Mouse (Mus musculus) liver, embryonic 14.5 days (tissue): ENCODE measurements around the gene Rasgef1a. TPM values are rescaled to one million over a fixed set of nuclear protein-coding genes. Genes with fewer than 3 reads are reported as not detected.

ENCODE experiments used
- ATAC-seq: fragments of 200-750 bp; cut with Nextera tagmentation; 2 replicates; pipeline ENCODE4 v1.8.0; 2017; ENCODE audit warnings: moderate number of reproducible peaks, mild to moderate bottlenecking, moderate library complexity; ENCODE audit not compliant: insufficient read depth
- DNase-seq, 3 experiments: peaks; one replicate each; pipeline ENCODE4 v3.0.0-alpha.2; 2012 to 2013; ENCODE audit warnings: low read depth in 3 of 3, low spot score in 3 of 3
- H3K27ac ChIP-seq: fragments of 300-500 bp; sonication (generic); 2 replicates; pipeline ENCODE4 v1.5.1; 2014; ENCODE audit warnings: moderate library complexity, mild to moderate bottlenecking, control low read depth, inconsistent platforms
- H3K27me3 ChIP-seq: fragments of 300-500 bp; sonication (generic); 2 replicates; pipeline ENCODE4 v1.6.1; 2014; ENCODE audit warnings: mild to moderate bottlenecking, low read length, moderate library complexity; ENCODE audit not compliant: control insufficient read depth, insufficient read depth
- H3K36me3 ChIP-seq: fragments of 300-500 bp; sonication (generic); replicated peaks from 2 replicates; pipeline ENCODE4 v1.6.1; 2014; ENCODE audit warnings: low read depth; ENCODE audit not compliant: control insufficient read depth, insufficient read depth
- H3K4me1 ChIP-seq, 2 experiments: fragments of 200-500 bp in 1 of 2; fragments of 300-500 bp in 1 of 2; sonication (generic) in 1 of 2; replicated peaks; 2 replicates each; pipeline ENCODE4 v1.6.1; 2012 to 2014; ENCODE audit warnings: antibody characterized with exemption in 1 of 2, inconsistent platforms in 1 of 2, low read length in 1 of 2; ENCODE audit not compliant: control insufficient read depth in 2 of 2, insufficient read depth in 2 of 2
- H3K4me2 ChIP-seq: fragments of 300-500 bp; sonication (generic); 2 replicates; pipeline ENCODE4 v1.6.1; 2014; ENCODE audit warnings: low read depth, mild to moderate bottlenecking, control low read depth, moderate library complexity
- H3K4me3 ChIP-seq, 2 experiments: fragments of 200-500 bp in 1 of 2; fragments of 300-500 bp in 1 of 2; sonication (generic) in 1 of 2; 2 replicates each; pipeline ENCODE4 v1.5.1; 2012 to 2014; ENCODE audit warnings: low read depth in 2 of 2, low read length in 2 of 2, mild to moderate bottlenecking in 2 of 2, control low read depth in 1 of 2, inconsistent platforms in 1 of 2, moderate library complexity in 1 of 2; ENCODE audit not compliant: insufficient read depth in 1 of 2
- H3K9ac ChIP-seq: fragments of 300-500 bp; sonication (generic); replicated peaks from 2 replicates; pipeline ENCODE4 v1.6.1; 2014; ENCODE audit warnings: mild to moderate bottlenecking, control low read depth, moderate library complexity
- H3K9me3 ChIP-seq: fragments of 300-500 bp; sonication (generic); 2 replicates; pipeline ENCODE4 v1.6.1; 2016; ENCODE audit warnings: low read length, mixed read lengths; ENCODE audit not compliant: control insufficient read depth
- CTCF ChIP-seq: IDR thresholded peaks from 2 replicates; pipeline ENCODE4 v1.5.1; 2016; ENCODE audit warnings: antibody characterized with exemption, low read depth, control low read depth
- EP300 ChIP-seq: IDR thresholded peaks from 2 replicates; pipeline ENCODE4 v1.6.1; 2016; ENCODE audit warnings: antibody characterized with exemption, low read depth
- WGBS: fragments of 180-500 bp; shearing (Covaris S2); extraction: QIAGEN DNeasy Blood & Tissue Kit; methylation state at CpG from one replicate; pipeline ENCODE4 v1.1.7; 2014; ENCODE audit not compliant: insufficient replicate concordance; 5-methylcytosine and 5-hydroxymethylcytosine counted together
- polyA plus RNA-seq, 2 experiments: library from polyadenylated mRNA; depleted of rRNA in 1 of 2; stranded (reverse) in 1 of 2; unstranded in 1 of 2; fragments of >200 nt; fragmentation: Nextera tagmentation in 1 of 2; extraction: Ambion mirVana in 1 of 2; gene quantifications; 2 replicates each; pipeline versions ENCODE4 v1.2.1 to v1.2.3; 2012 to 2014

Rasgef1a gene
- polyA plus RNA-seq, 2 experiments: 0.04 TPM; not detected in 1

DNA sequence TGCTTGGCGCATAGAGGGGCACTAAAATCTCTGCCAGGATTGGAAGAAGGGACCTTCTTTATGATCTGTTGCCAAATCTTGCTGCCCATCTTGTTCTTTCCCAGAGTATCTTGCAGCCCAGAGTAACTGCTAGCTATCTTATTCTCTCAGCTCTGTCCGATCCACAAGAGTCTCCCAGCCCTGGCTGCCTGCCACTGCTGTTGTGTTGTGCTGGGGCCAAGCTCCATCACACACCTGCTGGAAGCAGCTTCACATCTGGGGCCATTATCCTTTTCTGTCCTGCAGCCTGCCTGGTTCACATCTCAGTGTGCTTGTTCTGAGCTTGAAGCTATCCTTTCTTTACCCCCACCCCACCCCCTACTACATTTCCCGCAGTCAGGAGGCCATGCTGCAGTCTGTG, 65.0 kb downstream of the Rasgef1a start:
- Histone ChIP-seq H3K27me3 (no peaks in the 10 kb centered on the region), H3K9ac (no peak overlapping the region), H3K4me3 (no peak overlapping the region), H3K9me3 (no peaks in the 10 kb centered on the region), H3K36me3 (no peaks in the 10 kb centered on the region), H3K4me2 (no peak overlapping the region), H3K4me1 (no peaks in the 10 kb centered on the region), H3K27ac (no peak overlapping the region)
- TF ChIP-seq EP300: no peak
- TF ChIP-seq CTCF: no peak
- DNase-seq (no peak), ATAC-seq (no peak)
- WGBS: 54% methylated on average over 3 of the region's 3 CpGs

DNA sequence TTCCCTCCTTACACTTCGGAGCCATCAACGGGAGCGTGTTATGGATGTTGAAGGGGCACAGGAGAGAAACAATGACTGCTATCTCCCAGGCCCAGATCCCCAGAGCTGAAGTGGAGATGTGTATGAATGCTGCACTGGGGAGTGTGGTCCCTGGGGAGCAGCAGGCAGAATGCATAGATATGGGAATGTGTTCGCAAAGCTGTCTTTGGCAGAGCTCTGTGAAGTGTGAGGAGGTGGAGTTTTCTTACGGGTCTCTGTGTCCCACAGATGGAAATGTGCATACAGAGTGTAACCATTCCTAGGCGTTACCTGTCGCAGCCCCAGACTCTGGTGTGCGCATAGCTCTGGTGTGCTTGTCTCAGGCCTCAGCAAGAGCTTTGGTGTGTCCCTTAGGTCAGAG, 65.5 kb downstream of the Rasgef1a start:
- DNase-seq: no peak
- H3K36me3 ChIP-seq: no peaks in the 10 kb centered on the region
- no peaks in the 10 kb centered on the region for H3K4me1 ChIP-seq
- no peak overlapping the region for H3K9ac ChIP-seq
- no peak overlapping the region for H3K27ac ChIP-seq
- H3K4me2 ChIP-seq: no peak overlapping the region
- 81% methylated on average over 8 of the region's 8 CpGs for WGBS
- no peak overlapping the region for H3K4me3 ChIP-seq
- H3K9me3 ChIP-seq: no peaks in the 10 kb centered on the region
- TF ChIP-seq CTCF (no peak), EP300 (no peak)
- no peaks in the 10 kb centered on the region for H3K27me3 ChIP-seq
- ATAC-seq: no peak

DNA sequence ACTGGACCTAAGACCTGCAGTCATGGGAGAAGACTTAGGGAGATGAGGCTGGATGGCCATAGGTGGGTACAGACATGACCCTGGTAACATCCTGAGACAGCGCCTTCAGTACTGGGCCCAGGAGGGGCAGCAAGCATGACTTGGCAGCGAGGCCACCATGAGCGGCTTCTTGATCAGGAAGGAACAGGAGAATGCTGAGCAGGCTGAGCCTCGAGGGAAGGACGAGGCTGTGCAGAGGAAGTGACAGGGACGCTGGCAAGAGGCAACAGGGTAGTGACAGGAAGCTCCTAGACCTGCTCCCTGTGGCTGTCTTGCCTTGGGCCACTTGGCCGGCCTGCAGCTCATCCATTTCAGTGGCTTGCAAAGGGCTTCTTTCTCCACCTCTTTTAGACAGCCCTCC, 66.2 kb downstream of the Rasgef1a start:
- no peaks in the 10 kb centered on the region for H3K4me1 ChIP-seq
- no peak overlapping the region for H3K4me2 ChIP-seq
- no peaks in the 10 kb centered on the region for H3K36me3 ChIP-seq
- no peak overlapping the region for H3K4me3 ChIP-seq
- TF ChIP-seq CTCF (no peak), EP300 (no peak)
- H3K27me3 ChIP-seq: no peaks in the 10 kb centered on the region
- ATAC-seq (no peak), DNase-seq (no peak)
- H3K9me3 ChIP-seq: no peaks in the 10 kb centered on the region
- no peak overlapping the region for H3K9ac ChIP-seq
- 26% methylated on average over 7 of the region's 7 CpGs for WGBS
- no peak overlapping the region for H3K27ac ChIP-seq

DNA sequence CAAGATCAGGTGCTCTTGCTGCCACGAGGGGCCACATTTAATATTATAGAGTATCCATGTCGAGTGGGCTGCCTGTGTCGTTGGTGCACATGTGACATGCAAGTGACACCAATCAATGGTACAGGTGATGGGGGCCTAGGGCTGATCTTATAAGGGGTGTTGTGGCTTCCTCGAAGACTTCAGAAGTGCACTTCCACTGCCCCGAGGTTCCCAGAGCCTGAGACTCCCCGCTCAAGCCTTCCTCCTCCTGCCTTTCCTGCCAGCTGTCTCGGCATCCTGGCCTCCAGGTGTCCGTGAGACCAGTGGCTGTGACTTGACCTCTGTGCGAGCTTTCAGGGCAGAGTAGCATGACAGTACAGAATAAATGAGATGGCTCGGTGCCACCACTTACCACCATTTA, 67.5 kb downstream of the Rasgef1a start:
- Histone ChIP-seq H3K9me3 (no peaks in the 10 kb centered on the region), H3K27ac (no peak overlapping the region), H3K4me1 (no peaks in the 10 kb centered on the region), H3K27me3 (no peaks in the 10 kb centered on the region), H3K36me3 (no peaks in the 10 kb centered on the region), H3K4me2 (no peak overlapping the region), H3K4me3 (no peak overlapping the region), H3K9ac (no peak overlapping the region)
- no peak for ATAC-seq
- no peak for TF ChIP-seq CTCF
- TF ChIP-seq EP300: no peak
- no peak for DNase-seq
- WGBS: 45% methylated on average over 10 of the region's 10 CpGs

DNA sequence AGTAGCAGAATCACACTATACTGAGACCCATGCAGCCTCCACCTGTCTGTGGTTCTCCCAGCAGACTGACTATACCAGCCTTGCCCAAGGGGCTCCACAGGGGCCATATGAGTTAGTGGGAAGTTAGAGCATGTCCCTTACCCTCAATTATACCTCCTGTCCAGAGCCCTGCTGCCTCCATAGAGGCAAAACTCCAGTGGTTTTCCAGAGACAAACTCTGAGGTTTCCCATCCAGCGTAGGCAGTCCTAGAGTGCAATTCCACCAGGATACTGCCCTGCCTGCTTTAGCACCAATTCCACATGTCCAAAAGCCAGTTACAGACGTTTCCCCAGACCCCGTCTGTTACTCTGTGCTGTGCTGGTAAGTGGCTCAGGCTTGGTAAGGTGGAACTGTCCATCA, 68.1 kb downstream of the Rasgef1a start:
- no peak overlapping the region for H3K27ac ChIP-seq
- H3K4me2 ChIP-seq: no peak overlapping the region
- H3K9ac ChIP-seq: no peak overlapping the region
- ATAC-seq (no peak), DNase-seq (no peak)
- H3K4me1 ChIP-seq: no peaks in the 10 kb centered on the region
- no peaks in the 10 kb centered on the region for H3K27me3 ChIP-seq
- WGBS: 45% methylated on average over 3 of the region's 3 CpGs
- no peaks in the 10 kb centered on the region for H3K9me3 ChIP-seq
- H3K4me3 ChIP-seq: no peak overlapping the region
- TF ChIP-seq EP300 (no peak), CTCF (no peak)
- H3K36me3 ChIP-seq: no peaks in the 10 kb centered on the region
